Mouse (Mus musculus) skeletal muscle tissue, adult 2 months (tissue): ENCODE measurements at regions not wholly inside any gene's neighbourhood (a gene's known extent, or its start where the extent isn't known, plus 50 kb on each side); places are given as distances from the start of the nearest gene placed in this dataset.
A peak's percentile ranks its signal among the peaks of the same experiment; 100 is the strongest.

Experiments
- DNase-seq: peaks from one replicate; pipeline ENCODE4 v3.0.0-alpha.2; 2012; ENCODE audit warnings: low read depth, low spot score

DNA sequence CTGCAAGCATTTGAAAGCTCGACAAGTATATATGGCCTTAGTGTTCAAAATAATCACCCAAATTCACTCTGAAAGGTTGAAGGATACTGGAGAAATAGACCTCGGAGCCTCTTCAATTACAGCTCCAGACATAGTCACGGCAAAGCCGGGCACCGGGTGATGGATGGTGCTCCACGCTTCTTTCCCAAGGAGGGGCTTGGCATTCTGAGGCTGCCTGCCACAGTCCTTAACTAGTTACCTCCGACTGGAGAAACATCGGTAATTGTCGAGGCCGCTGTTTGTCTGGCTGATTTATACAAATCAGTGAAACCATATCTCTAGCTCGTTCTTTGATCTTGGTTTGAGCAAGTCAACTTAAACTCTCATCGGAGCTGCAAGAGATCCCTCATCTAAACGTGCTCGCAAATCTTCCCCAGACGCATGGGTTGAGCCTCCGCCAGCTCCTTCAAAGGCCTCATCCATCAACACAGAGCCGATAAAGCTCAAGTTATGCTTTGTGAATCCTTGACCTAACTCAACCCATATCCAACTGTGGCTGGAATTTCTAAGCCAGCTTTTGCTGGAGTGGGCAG lies 145.4 kb upstream of the Stx16 start:
- no peak for DNase-seq

DNA sequence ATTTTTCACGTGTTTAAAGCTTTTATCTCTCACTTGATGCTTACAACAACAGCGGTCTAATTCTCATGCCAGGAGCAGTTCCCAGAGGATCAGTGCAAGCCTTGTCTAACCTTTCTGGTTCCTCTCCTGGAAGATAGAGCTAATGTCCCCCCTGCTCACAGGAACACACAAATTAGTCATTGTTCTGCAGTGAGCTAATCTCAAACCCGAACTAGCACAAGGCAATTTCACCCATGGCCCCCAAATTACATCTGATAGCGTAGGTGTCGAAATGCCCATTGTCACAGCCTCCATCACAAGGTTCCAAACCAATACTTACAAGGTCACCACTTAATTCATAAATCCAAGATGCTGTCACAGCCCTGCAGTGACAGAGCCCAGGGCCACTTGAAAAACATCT lies 140.4 kb upstream of the Stx16 start:
- DNase-seq, result no peak

DNA sequence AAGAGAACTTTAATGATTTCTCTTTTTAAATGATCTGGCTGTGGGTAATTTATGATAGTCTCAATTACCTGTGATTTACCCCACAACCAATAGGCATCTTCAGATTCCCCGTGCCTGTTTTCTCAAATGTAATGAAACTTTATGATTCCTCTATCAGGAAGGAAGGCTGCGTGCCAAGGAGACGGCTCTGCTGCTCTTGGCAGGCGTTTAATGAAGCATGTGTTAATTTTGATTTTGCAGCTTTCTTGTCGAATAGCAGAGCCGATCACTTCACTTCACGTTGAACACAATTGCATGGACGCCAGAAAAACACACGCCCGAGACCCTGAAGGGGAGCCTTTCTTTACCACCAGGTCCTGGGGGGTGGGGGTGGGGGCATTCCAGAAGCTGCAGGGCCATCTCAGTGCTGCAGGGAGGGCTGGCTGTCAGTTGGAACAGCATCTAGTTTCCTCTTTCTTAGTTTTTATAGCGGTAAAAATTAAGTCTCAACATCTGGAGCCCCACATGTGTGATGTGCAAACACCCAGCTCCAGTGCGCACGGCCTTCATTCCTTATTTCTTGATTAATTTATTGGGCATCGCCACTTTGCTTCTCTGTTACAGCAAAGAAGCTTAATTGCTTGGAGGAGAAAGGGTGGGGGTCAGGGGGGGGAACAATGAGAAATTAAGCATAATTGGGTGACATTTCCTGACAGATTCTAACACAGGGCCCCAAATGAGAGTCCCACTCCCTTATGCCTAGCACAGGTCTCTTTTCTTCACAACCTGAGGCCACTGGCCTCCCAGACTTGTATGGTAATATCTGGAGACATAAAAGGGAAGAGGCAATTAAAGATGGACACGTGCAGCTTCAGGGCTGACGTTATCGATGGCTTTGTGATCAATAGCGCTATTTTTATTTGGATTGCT lies 138.3 kb upstream of the Stx16 start:
- DNase-seq, result no peak

DNA sequence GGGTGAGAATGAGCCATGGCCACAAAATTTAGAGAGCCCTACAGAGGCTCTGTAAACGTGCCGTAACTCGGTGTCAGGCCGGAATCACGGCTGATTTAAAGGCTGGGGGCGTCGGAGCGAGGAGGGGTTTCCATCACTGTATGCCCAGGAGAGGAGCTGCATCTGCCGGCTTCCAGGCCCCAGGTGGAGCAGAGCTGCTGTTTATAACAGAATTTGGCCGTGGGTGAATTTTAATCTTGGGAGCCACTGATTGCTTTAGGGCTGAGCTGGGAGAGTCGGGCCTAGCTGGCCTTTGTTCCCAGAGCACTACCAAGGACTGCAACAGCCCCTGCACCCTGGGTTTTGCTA lies 137.7 kb upstream of the Stx16 start:
- DNase-seq, result no peak

- no peak for DNase-seq
Observed at GRCm38 (mm10) chr2:173945441-173945840, 130.7 kb upstream of the Stx16 start.

DNA sequence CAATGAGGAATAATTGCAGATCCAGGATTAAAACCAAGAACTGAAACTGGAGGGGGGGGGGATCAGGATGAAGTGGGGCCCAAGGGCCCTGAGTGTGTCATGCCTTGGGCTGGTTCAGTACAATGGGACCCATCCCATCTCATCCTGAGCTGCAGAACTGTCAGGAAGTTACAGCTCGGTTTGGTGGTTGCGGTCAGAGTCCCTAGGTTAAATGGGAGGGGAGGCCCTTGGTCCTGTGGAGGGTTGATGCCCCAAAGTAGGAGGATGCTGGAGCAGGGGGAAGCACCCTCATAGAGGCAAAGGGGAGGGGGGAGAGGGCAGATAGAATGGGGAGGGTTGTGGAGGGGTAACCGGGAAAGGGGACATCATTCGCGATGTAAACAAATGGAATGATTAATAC lies 127.5 kb upstream of the Stx16 start:
- DNase-seq, result no peak

DNA sequence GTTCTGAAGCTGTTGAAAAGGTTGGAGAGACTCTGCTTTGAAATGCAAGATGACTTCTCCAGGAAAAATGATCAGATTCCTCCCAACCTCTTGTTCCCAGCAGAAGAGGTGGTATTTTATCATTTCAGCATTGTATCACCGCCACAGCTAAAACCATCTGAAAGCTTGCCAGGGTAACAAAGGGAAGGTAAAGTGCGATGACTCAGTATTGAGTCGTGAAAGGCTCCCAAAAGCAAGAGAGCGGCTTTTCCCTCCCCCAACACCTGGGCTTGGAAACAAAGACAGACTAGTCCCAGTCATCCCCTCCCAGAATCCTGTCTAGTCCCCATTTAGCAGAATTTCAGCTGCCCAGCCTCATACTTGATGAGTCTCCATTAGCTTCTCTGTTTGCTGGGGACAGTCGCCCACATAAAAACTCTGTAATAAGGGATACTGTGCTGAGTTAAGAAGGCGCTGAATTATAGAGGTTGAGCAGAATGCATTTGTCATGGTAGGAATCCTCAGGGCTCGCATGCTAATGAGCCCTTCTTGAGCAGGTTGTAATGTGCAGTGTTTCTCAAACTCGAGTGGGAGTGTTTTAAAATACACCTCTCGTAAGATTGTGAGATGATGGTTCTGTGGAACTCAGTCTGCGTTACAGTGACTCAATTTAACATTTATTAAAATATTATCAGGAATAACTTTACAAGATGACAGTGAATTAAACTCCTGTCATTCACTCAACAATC lies 125.8 kb upstream of the Stx16 start:
- DNase-seq, result no peak

DNA sequence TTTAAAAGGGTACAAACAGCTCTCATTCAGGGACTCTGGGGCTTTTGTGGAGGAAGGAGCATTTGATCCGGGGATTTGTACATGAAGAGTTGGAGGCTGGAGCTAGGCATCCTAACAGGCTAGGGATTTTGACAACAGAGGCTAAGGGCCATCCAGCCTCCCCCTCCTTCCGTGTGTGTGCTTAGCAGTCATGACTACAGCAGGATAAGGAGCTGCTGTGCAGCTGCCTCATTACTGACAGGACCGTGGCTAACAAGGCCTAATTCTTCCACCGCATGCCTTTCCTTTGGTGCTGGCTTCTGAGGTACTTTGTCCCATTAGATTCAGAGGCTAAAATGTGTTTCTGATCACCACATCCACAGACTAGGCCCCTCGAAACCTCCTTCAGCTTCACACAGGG lies 110.0 kb upstream of the Stx16 start:
- peak; percentile 0 for DNase-seq

DNA sequence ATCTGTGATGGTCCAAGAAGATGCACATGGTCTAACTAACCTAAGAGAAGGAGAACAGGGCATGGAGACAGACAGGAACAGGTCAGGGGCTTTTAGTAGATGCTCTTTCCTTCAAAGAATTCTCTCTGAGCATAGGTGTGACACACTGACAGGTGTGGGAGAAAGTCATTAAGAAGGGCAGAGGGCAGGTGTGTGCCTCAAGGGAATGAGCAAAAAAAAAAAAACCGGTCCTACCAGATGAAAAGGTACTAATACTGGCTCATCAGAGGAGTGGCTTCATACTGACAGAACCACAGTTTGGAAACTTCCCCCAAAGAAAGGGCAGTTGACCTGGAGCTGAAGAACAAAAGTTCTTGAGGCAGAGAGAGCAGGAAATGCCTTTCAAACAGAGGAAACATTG lies 105.3 kb upstream of the Stx16 start:
- no peak for DNase-seq

GRCm38 (mm10) chr2:173976314-173977053 lies 99.6 kb upstream of the Stx16 start:
- no peak for DNase-seq

- no peak for DNase-seq
Observed at GRCm38 (mm10) chr2:173977236-173978053, 98.7 kb upstream of the Stx16 start.

DNA sequence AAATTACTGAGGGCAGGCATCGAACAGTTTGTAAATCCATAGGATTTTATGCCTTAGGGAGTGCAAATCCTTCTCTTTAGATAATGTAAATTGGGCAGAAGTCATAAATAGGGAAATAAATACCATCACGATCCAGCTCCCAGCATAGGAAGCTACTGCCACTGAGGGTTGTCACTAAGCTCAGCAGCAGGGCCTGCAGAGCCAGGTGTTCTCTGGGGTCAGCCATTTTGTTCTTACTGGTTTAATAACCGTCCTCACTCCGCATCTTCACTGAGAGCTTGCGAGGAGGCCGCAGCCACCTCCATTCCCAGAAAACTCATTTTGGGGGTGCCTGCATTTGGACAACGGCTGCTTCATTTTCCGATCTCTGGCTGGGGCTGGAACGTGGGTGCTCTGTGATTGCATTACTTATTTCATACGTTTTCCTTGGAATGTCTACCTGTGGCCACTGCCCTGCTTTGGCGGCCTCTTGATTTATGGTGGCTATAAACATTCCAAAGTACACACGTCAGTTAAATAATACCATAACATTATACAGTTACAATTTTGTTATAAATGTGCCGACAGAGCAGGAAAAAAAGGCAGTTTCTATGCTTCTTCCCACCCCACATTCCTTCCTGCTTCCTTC lies 97.9 kb upstream of the Stx16 start:
- no peak for DNase-seq

GRCm38 (mm10) chr2:173981036-173981435 lies 95.1 kb upstream of the Stx16 start:
- no peak for DNase-seq

- no peak for DNase-seq
Observed at GRCm38 (mm10) chr2:173987516-173987915, 88.6 kb upstream of the Stx16 start.

DNA sequence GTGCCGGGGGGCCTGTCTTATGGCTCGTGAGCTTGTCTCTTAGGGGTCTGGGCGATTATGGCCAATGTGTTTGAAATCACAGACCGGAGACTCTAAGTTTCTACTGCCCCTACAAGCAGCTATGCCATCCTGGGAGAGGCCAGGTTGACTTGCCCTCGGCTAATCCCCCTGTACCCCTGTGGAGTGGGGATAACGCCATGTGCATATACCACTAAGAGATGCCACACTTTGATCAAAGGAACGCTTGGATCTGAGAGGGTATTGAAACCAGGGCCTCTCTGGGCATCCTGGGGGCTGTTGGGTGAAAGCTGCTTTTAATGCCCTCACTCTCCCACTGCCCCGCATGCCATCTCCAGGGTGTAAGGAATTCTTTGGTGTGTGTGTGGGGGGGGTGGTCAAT lies 88.2 kb upstream of the Stx16 start:
- DNase-seq, result no peak

GRCm38 (mm10) chr2:173988641-173989336 lies 87.3 kb upstream of the Stx16 start:
- DNase-seq, result no peak

- DNase-seq, result no peak
Observed at GRCm38 (mm10) chr2:173990664-173991063, 85.4 kb upstream of the Stx16 start.

DNA sequence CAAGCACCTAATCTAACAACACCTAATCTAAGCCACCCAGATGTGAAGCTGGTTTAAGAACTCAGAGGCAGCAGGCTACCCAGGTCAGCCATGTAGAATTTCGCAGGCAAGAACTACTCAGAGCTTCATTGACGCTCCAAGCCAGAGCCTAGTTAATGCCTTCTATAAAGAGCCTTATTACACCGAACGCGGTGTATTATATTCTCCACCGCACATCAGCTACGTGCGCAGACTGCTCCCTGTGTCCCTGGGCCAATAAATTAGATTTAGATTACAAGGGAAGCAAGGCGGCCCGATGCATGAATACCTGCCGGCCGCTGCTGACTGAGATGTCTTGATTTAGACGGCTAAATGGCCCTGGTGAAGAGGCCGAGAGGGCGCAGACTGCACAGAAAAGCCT lies 84.7 kb upstream of the Stx16 start:
- DNase-seq, result no peak

DNA sequence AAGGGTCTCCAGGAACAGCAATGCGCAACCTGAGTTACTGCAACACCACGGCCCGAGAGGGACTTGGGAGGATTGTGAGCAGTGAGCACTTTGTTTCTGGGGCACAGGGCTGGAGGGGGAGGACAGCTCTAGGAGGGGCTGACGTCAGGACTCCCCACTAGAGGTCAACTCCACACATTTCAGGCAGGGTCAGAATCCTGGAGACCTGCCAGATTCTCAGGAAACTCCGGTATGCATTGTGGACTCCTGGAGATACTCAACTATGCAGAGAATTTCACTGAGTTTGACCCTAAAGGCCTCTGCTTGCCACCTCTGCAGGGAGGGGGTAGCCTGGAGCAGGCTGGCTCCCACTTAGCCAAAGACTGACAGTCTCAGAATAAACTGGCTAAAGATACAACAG lies 84.1 kb upstream of the Stx16 start:
- DNase-seq, result no peak

DNA sequence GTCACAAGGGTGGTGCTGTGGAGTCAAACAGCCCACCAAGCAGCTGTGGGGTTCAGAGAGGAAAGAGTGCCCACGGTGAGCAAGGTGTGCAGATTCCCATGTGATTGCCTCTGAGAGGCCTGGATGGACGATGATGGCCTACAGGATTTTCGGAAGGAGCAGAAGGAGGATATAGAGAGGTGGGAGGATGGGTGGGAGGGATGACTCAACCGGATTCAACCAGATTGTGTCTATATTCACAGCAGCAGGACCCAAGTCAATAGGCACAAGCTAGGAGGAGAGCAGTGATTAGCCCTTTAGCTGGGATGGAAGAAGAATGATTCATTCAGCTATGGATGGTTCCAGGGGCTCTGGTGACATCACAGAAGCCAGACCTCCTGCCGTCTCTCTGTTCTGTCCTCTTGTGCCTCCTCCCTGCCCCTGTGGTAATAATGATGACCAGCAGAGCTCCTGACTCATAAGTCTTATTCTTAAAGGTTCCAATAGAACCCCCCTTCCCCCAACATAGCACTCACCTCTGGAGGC lies 82.6 kb upstream of the Stx16 start:
- DNase-seq, result no peak
